Mouse (Mus musculus): Measurements from ENCODE around the gene Polrmt.
A peak's percentile ranks its signal among the peaks of the same experiment; 100 is the strongest.

Gene Polrmt

DNA sequence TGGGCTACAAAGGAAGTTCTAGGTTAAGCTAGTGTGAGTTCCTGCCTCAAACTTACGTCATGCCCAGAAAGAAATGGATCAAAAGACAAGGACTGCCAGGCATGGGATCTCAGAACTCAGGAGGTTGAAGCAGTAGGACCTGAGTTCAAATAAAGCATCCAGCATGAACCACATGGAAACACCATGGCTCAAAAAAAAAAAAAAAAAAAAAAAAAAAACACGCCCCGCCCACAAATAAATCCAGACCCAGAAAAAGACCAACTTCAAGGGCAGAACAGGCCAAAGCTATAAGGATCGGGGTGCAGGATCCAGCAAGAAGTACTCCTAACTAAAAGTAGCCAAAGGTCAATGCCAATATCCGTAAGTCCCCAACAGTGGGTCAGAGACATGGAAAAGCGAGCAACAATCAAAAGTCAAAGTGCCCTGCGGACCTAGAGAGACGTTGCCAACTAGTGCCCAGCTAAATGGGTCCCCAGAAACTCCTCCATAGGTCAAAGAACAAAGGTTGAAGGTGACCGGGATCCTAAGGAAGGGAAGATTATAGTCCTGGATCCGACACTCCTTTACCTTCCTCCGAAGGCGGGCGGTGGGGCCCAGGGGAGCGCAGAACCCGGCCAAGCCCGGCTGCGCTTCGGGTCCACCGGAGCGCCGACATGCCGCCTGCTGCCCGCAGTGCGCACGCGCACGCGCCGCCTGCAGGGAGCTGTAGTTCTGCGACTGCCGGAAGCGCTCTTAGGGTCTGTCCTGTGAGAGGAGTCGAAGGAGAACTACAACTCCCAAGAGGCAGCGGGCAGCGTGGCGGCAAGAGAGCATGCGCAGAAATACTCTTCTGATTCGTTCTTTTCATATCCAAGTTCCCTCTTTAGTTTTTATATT lies at the start of gene Polrmt:
Gene Polrmt, minus strand, starts transcription at position 684 of the 876 bp plus-strand sequence.
- peak; percentile 97 for DNase-seq

DNA sequence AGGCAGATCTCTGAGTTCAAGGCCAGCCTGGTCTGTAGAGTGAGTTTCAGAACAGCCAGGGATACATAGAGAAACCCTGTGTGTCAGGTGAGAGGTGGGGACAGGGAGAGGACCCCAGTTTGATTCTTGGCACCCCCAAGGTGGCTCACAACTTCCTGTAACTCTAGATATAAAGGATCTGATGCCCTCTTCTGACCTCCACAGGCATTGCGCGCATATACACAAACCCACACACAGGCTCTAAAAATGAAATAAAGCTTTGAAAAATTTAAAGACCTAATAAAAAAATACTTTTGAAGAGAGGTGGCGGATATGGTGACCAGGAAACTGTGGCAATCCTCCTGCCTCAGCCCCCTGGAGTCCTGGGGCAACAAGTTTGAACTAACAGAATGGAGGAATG lies 49.5 kb upstream of the Polrmt start:
- DNase-seq: no peak

DNA sequence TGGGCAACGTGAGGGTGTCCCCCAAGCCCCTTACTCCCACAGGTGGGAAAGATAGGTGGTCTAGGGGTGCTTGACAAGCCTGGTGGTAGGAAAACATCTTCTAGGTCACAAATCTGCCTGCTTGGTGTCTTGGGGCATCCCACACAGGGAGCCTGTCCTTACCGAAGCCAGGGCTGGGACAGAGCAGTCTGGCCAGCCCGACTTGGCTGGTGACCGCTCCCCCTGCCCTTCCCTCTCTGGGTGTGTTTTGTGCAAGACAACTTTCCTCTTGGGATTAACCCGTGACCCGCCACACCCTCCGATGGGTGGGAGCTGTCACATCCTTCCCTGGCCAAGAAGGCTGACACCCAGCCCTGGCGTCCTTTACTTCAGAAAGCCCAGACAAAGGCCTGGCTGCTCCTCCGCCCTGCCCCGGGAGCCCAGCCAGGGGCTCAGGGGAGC lies 48.1 kb upstream of the Polrmt start:
- peak in 1 of 2 experiments; percentile 44 for DNase-seq

DNA sequence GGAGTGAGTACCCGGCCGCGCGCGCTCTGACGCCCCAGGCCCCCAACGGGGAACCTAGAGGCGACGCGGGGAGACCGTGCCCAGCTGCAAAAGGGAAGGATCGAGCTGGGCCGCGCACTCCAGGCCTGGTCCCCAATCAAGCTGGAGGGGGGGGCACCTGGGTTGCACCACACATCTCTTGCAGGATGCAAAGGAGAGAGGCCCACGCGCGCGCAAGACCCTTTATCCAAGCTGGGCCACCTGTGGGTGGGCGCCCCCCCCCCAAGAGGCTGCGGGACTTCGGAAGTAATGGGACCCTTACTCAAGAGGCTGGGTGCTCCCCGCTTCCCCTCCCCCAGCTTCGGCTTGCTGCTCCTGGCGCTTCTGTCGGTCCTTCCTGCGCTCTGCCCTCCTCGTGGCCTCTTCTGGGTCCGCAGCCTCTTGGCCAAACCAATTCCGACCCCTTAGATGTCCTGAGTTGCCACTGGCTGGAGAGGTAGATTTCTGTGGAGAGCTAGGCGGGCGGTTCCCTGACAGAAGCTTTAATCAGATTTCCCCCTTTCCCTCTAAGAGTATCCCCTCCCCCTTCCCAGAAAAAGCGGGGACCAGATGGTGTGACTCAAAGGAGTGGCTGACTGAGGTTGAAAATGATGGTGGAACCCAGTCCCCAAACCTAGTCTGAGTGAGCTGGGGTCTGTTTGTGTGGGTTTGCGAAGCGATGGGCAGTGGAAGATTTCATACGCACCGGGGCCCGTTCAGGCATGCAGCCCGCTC lies 47.5 kb upstream of the Polrmt start:
- DNase-seq: peak; percentile 59 to 65

DNA sequence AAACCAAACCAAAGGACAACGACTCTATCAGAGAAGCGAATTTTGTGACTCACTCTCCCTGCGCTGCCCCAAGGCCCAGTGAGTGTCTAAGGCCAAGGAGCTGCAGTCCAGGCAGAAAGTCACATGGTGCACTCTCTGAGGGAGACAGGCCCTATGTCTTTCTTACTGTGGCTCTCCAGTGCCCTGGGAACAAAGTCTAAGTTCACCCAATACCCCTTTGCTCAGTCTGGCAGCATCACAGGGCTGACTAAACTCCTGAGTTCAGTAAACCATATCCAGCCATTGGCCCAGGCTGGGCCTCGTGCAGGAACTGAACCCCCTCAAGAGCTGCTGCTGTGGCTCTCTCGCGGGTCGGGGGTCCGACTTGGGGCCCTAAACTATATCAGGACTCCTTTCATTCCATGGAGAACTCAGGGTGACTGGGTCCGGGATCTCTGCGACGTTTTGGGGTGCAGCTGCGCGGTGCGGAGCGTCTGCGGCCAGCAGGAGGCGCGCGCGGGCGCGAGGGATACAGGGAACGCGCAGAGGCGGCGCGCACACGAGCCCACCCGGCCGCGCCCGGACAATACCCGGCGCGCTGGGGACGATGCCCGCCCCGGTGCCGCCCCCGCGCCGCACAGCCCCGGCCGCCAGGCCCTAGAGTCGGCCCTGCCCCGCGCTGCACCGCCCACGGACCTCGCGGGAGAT lies 46.8 kb upstream of the Polrmt start, which contains the start of gene Palm:
Gene Palm, plus strand, starts transcription at position 522 of the 687 bp plus-strand sequence.
- peak; percentile 92 to 93 for DNase-seq

DNA sequence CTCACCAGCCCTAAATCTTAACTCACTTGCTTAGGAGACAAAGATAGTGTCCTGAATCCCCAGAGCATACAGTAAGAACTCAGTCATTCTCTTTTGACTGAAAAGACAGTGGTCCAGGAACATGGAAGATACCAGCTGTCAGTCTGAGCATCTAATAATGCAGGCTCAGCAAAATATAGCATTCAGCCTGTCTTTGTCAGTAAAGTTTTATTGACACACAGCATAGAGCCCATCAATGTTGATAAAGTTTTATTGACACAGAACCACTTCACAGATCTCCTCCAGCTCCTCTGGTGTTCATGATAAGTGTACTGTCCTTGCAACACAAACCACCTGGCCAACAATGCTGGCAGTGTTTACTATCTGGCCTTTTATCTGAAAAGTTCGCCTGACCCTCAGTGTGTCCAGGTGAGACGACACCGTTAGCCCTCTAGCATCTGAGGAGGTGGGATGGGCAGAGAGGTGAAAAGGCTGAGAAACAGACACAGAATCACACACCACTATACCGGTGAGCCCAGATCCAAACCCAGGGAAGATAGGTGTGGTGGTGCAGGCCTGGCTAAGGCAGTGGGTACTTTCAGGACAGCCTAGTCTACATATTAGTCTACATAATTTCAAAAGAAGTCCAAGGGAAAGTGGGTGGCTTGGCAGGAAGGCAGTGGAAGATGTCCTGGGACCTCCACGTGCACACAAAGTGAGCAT lies 46.1 kb upstream of the Polrmt start:
- no peak for DNase-seq

DNA sequence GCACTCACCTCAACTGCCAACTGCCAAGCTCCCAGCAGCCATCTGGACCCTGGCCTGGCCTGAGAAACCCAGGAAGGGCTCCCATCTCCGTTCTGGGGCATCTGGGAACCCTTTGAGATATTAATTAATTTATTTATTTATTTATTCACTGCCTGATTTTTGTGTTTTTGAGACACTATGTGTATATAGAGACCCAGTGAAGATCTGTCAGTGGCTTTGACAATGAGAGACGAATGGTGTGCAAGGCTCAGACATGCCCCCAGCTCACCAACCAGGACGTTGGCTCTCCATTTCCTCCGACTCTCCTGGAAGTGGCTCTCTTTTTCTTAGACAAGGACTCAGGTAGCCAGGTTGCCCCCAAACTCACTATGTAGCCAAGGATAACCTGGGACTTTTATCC lies 44.5 kb upstream of the Polrmt start, which contains the start of gene Prss57:
Gene Prss57, minus strand, starts transcription at position 101 of the 400 bp plus-strand sequence.
- DNase-seq: peak in 1 of 2 experiments; percentile 14

DNA sequence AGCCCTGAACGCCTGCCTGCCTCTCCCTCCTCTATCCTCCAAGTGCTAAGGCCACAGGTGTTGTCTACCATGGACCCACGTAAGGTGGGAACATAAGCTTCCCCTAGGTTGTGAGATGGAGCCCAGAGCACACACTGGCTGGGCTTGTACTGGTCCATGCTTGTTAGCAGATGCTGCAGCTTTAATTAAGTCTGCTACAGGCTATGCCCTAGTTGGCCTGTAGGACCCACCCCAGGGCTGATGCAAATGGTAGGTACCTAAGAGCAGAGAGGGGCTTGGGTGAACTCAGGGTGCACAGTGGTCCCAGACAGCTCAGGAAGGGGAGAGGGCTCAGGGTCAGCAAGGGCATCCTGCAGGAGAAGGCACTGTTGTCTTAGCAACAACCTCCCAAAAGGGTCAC lies 43.2 kb upstream of the Polrmt start:
- no peak for DNase-seq

DNA sequence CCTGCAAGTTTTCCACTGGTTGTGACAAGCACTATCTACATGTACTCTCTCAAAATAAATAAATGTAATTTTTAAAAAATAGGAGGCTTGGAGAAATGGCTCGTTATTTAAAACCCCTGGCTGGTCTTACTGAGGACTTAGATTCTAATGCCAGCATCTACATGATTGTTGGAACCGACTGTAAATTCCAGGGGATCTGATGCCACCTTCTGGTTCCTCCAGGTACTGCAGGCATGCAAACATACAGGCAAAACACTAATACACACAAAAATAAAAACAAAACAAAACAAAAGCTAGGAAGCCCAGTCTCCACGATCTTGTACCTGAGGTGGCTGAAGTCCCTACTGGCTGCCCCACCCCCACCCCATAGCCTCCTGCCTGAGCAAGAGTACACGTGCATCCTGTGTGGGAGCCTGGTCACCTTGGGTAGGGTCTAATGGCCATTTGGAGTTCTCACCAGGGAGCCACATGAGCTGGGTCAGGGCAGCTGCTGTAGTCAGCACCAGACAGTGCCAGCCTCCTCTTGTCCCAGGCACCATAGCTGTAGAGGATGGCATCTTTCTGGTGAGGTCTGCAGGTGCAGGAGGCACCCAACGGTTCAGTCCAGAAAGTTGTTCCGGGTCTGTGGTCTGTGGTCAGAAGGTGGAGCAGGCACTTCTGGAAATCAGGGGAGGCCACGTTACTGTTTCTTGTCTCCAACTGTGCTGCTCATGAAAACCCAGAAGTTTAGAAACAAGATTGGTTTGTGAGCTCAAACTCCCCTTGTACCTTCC lies 42.2 kb upstream of the Polrmt start:
- DNase-seq: peak; percentile 92 to 94

DNA sequence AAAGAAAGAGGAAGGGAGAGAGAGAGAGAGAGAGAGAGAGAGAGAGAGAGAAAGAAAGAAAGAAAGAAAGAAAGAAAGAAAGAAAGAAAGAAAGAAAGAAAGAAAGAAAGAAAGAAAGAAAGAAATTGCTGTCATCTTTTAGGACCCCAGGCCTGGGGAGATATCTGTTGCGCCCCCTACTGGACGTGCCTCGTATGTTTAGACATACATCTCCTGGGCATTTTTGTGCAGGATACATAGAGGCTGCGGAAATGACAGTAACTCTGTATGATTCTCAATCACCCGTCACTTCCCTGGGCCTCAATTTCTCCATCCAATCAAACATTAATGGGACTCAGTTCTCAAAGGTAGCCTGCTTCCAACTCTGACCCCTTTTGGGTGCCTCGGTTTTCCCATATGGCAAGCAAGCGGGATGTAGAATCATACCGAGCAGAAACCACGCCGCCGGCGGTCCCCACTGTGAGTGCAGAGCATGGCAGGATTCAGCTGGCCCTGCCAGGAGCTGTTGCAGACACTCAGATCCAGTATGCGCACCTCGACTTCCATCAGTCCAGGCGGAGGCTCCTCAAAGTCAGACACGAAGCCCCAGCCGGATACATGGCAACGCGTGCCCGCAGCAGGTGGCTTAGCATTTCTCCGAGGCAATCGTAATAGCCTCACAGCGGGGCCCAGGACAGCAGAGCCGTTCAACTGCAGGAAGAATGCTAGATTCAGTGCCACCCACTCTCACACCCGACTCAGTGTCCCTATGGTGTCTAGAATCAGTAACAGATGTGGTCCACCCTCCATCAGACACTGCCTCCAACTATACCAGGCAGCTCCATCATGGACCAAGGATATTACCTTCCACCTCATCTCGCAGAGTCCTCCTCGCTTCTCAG lies 37.8 kb upstream of the Polrmt start:
- DNase-seq: peak; percentile 60 to 79

DNA sequence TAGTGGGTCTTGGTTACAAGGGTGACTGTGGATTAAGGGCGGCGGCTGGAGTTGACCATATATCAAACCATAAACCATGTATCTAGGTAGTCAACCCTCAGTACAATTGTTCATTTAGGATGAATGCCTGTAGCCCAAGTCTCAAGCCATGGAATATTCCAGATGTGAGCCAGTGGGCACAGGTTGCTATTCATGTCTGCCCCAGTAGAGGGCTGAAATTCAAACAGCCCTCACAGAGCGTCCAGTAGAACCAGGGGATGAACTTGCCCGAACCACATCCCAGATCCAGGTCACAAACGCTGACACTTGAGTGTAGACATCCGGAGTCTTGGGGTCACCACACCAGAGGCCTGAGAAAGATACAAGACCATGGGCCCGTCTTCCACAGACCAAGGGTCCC lies 36.7 kb upstream of the Polrmt start:
- no peak for DNase-seq

DNA sequence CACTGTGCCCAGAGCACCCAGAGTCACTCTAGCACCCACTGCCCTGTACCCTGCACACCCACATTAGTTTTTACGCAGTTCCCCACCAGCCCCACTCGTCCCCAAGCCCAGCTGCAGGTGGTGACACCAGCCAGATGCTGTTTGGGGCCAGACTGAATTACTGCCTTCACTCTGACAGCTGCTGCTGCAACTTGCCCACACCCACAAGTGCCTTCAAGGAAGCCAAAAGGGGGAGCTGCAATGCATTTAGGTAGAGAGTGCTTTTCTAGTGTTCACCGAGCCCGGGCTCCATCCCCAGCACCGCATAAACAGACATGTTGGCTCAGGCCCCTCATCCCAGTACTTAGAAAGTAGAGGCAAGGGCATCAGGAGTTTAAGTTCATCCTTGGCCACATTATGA lies 35.6 kb upstream of the Polrmt start:
- no peak for DNase-seq

DNA sequence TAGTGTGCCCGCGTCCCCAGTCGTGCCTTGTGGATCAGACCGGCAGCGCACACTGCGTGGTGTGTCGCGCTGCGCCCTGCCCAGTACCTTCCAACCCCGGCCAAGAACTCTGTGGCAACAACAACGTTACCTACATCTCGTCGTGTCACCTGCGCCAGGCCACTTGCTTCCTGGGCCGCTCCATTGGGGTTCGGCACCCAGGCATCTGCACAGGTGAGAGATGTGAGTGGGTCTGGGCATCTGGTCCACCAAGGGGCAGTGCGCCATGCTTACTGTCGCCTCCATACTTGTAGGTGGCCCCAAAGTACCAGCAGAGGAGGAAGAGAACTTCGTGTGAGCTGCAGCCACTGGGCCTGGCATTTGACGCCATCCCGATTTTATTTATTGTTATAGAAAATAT lies 34.8 kb upstream of the Polrmt start:
- DNase-seq: no peak

DNA sequence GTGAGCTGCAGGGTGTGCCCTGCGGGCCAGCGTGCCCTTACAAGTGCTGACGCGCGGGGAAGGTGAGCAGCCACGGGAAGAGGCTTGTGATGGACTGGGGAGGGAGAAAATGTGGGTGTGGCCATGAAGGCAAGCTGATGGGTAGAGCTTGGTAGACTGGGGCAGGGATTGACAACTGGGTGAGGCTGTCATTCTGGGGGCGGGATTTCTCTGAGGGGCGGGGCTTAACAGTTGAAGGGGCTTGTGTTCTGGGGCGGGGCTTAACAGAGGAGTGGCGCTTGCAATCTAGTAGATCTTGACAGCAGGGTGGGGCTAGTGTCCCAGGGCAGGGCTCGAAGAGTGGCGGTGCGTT lies 34.3 kb upstream of the Polrmt start:
- peak in 1 of 2 experiments; percentile 76 for DNase-seq

DNA sequence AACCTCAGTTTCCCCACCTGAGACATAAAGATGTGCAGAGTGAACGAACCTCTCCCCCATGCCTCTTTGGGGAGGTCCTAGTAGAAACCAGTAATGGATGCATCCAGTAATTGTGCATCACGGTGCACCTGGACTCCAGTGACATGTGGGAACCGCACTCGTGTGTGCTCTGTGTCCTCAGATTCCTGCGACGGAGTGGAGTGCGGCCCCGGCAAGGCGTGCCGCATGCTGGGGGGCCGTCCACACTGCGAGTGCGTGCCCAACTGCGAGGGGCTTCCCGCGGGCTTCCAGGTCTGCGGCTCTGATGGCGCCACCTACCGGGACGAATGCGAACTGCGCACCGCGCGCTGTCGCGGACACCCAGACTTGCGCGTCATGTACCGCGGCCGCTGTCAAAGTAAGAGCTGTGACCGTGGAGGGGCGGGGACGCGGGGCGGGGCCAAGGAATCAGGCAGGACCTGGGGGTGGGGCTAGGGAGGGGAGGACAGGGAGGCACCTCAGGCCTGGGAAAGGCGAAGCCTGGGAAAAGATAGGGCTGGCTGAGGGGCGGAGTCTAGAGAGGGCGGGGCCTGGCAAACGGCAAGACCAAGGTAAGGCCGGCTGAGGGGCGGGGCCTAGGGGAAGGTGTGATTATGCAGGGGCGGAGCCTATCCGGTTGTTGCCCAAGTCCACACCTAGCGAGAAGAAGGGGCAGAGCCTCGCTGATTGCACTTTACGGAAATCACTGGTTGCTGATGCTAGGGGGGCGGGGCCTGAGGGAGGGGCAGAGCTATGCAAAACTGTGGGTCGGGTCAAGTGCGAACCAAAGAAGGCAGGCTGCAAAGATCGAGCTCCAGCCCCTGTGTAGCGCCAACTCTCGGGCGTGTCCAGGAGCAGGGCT lies 33.6 kb upstream of the Polrmt start:
- peak; percentile 98 for DNase-seq

DNA sequence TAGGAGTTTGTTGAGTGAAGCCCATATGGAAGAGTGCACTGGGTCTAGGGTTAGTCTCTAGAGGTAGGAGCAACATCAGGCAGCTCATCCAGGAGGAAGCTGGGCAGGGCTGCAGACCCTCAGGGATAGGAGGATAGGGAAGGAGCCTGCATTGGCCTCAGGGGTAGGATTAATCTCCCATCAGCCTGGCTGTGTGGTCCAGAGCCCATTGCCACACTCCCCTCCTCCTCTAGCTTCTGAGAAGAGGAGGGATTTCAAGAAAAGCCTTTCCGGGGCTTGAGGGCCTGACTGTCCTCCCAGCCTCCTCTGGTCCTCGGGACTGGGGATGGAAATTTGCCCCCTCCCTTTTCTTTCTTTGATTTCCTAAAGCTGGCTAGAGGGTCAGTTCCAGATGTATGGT lies 32.8 kb upstream of the Polrmt start:
- DNase-seq: no peak

DNA sequence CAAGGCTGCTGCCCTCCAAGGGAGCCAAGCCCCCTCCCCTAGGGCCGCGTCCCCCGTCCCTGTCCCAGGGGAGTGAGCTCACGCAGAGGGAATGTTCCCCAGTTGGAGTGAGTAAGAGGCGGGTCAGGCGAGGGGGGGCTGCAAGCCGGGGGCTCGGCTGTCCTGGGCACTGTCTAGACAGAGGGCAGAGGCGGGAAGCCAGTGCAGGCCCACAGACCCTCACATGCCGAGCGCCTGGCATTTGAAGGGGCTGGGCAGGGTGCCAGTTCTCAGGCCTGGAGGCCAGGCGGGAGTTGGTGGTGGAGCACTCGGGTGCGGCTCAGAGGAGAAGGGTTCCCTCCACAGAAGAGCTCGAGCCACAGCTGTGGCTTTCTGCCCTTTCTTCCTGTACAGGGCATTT lies 31.6 kb upstream of the Polrmt start:
- peak; percentile 67 to 80 for DNase-seq

DNA sequence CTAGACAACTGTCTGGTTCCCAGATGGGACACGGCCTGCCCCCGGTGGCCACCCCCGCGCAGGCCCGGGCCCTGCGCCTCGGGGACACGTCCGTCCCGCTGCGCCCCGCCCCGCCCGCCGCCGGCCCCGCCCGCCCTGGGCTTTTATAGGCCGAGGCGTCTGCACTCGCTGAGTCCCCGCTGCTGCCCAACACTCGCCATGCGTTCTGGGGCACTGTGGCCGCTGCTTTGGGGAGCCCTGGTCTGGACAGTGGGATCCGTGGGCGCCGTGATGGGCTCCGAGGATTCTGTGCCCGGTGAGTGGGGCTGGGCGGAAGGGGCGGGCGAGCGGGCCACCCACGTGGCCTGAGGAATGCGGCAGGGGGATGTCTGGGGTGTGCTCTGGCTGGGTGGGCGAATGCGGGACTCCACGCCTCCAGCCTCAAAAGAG lies 30.7 kb upstream of the Polrmt start, which contains the start of gene Fstl3:
Gene Fstl3, plus strand, starts transcription at position 170 of the 429 bp plus-strand sequence.
- DNase-seq: no peak

DNA sequence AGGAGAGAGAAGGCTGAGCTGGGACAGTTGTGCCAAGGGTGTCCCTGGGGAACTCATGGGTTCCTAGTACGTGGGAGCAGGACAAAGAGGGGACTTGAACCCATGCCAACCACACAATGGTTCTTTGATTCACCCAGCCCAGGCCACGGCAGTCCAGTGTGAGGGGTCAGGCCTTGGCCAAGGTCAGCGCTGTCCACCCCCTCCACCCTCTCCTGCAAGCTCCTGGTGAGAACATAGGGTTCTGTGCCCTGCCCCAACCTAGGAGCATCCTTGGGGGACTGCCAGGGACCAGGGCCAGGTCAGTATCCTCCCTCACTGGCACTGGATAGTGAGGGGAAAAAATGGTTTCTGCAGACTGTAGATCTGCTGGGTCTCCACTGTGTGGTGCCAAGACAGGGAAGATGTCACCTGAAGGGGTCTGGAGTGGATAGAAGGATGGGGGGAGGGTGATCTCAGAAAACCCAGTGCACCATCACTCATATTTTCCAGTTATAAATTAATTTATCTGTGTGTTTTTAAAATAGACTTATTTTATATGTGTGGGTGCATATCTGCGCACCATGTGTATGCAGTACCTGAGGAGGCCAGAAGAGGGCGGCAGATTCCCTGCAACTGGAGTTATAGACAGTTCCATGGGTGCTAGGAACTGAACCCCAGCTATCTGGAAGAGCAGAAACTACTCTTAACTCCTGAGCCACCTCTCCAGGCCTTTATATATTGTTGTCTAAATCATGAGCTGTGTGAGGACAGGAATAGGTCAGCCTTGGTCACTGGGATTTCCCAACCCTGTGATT lies 28.3 kb upstream of the Polrmt start:
- DNase-seq: no peak
